Mouse (Mus musculus) hindbrain, embryonic 11.5 days (tissue): ENCODE measurements around the gene Tox4. TPM values are rescaled to one million over a fixed set of nuclear protein-coding genes. Genes with fewer than 3 reads are reported as not detected.
"Not testable (repeated sequence)": the region's sequence is repeated elsewhere in the genome, so short reads cannot be mapped to it uniquely, and the experiment has no call there.

Experiments
- ATAC-seq: fragments of 200-750 bp; cut with Nextera tagmentation; 2 replicates; pipeline ENCODE4 v1.8.0; 2017; ENCODE audit warnings: mild to moderate bottlenecking, moderate TSS enrichment, moderate library complexity; ENCODE audit not compliant: low FRiP score
- DNase-seq: peaks from one replicate; pipeline ENCODE4 v3.0.0-alpha.2; 2015; ENCODE audit warnings: low spot score
- H3K27ac ChIP-seq: fragments of 300-500 bp; sonication (generic); 2 replicates; pipeline ENCODE4 v1.5.1; 2014; ENCODE audit warnings: mild to moderate bottlenecking, low read depth, low read length
- H3K27me3 ChIP-seq: fragments of 300-500 bp; sonication (generic); 2 replicates; pipeline ENCODE4 v1.6.1; 2014; ENCODE audit warnings: mild to moderate bottlenecking, low read length, moderate library complexity, mixed read lengths; ENCODE audit not compliant: control insufficient read depth, insufficient read depth
- H3K36me3 ChIP-seq: fragments of 300-500 bp; sonication (generic); 2 replicates; pipeline ENCODE4 v1.6.1; 2014; ENCODE audit warnings: mild to moderate bottlenecking, low read length, moderate library complexity, mixed read lengths; ENCODE audit not compliant: control insufficient read depth, insufficient read depth
- H3K4me1 ChIP-seq: fragments of 300-500 bp; sonication (generic); replicated peaks from 2 replicates; pipeline ENCODE4 v1.6.1; 2014; ENCODE audit warnings: low read length, mixed read lengths; ENCODE audit not compliant: control insufficient read depth, insufficient read depth
- H3K4me2 ChIP-seq: fragments of 300-500 bp; sonication (generic); replicated peaks from 2 replicates; pipeline ENCODE4 v1.6.1; 2014; ENCODE audit warnings: mild to moderate bottlenecking, low read depth, low read length
- H3K4me3 ChIP-seq: fragments of 300-500 bp; sonication (generic); 2 replicates; pipeline ENCODE4 v1.5.1; 2014; ENCODE audit warnings: low read depth, low read length
- H3K9ac ChIP-seq: fragments of 300-500 bp; sonication (generic); 2 replicates; pipeline ENCODE4 v1.6.1; 2014; ENCODE audit warnings: low read depth, low read length
- H3K9me3 ChIP-seq: fragments of 300-500 bp; sonication (generic); 2 replicates; pipeline ENCODE4 v1.6.1; 2016; ENCODE audit warnings: low read length; ENCODE audit not compliant: control insufficient read depth
- WGBS: fragments of 180-500 bp; shearing (Covaris S2); extraction: QIAGEN DNeasy Blood & Tissue Kit; methylation state at CpG from one replicate; pipeline ENCODE4 v1.1.7; 2014; 5-methylcytosine and 5-hydroxymethylcytosine counted together
- polyA plus RNA-seq: library from polyadenylated mRNA; unstranded; fragments of >200 nt; fragmentation: Nextera tagmentation; extraction: Ambion mirVana; gene quantifications from 2 replicates; pipeline ENCODE4 v1.2.1, GENCODE M21; 2014

The Tox4 gene
- polyA plus RNA-seq, 1 experiment from 2014 or later = 60.1 TPM

GRCm38 (mm10) chr14:52257484-52258213, 21.3 kb upstream of the Tox4 start, which contains the start of gene Chd8:
Chd8 (minus strand) TSS chr14:52257780.
- Histone ChIP-seq H3K36me3 (no peaks in the 10 kb centered on the region), H3K9ac (peak within 1 kb of the TSS; percentile 75), H3K9me3 (no peaks in the 10 kb centered on the region), H3K27ac (peak within 1 kb of the TSS; percentile 66), H3K4me3 (peak within 1 kb of the TSS; percentile 77), H3K4me2 (peak within 1 kb of the TSS; percentile 76), H3K27me3 (no peaks in the 10 kb centered on the region), H3K4me1 (no peaks in the 10 kb centered on the region)
- DNase-seq (peak; percentile 97), ATAC-seq (peak; percentile 100)
- under 1% methylated on average over 50 of the region's 54 CpGs for WGBS

- Histone ChIP-seq H3K36me3 (no peaks in the 10 kb centered on the region), H3K9ac (no peak overlapping the region), H3K27ac (no peak overlapping the region), H3K4me3 (no peak overlapping the region), H3K4me2 (no peak overlapping the region), H3K27me3 (no peaks in the 10 kb centered on the region), H3K9me3 (no peaks in the 10 kb centered on the region), H3K4me1 (no peaks in the 10 kb centered on the region)
- ATAC-seq (no peak), DNase-seq (no peak)
- 75% methylated on average over 3 of the region's 3 CpGs for WGBS
These were observed 6.2 kb upstream of the Tox4 start for GRCm38 (mm10) chr14:52272781-52273180.

GRCm38 (mm10) chr14:52277210-52277609, 1.7 kb upstream of the Tox4 start:
- WGBS = 94% methylated on average over 4 of the region's 4 CpGs

DNA sequence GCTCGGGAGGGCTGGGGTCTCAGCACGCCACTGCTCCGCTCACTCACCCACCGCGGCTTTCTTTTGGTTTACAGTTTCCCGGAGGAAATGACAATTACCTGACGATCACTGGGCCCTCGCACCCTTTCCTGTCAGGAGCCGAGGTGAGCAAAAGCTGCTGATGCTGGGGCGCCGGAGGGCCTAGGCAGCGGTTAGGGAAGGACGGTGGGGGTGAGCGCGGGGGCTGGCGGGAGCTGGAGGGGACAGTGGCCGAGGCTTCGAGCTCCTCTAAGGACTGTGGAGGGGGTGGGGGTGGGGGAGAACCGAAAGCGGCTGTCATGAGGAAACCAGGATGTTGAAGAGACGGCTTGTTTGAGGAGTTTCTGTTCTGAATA, 788 bp downstream of the Tox4 start:
- no peaks in the 10 kb centered on the region for H3K36me3 ChIP-seq
- H3K9me3 ChIP-seq = no peaks in the 10 kb centered on the region
- DNase-seq = no peak
- peak overlapping the region; percentile 91 for H3K4me3 ChIP-seq
- H3K27ac ChIP-seq = peak overlapping the region; percentile 75
- peaks cover 3% of the 10 kb centered on the region; the same call in 1 of the 2 replicates for H3K4me1 ChIP-seq
- ATAC-seq = peak; percentile 50; the same call in 1 of the 2 replicates
- H3K9ac ChIP-seq = peak overlapping the region; percentile 86
- under 1% methylated on average over 19 of the region's 21 CpGs for WGBS
- no peaks in the 10 kb centered on the region for H3K27me3 ChIP-seq
- peak overlapping the region; percentile 59 for H3K4me2 ChIP-seq

More at GRCm38 (mm10) chr14:52277210-52277609, 1.7 kb upstream of the Tox4 start:
- H3K4me3 ChIP-seq = no peak overlapping the region
- no peak overlapping the region for H3K27ac ChIP-seq
- H3K27me3 ChIP-seq = no peaks in the 10 kb centered on the region
- peaks cover 3% of the 10 kb centered on the region; the same call in 1 of the 2 replicates for H3K4me1 ChIP-seq
- ATAC-seq (no peak), DNase-seq (no peak)
- no peak overlapping the region for H3K9ac ChIP-seq
- H3K9me3 ChIP-seq = no peaks in the 10 kb centered on the region
- H3K4me2 ChIP-seq = no peak overlapping the region
- no peaks in the 10 kb centered on the region for H3K36me3 ChIP-seq

GRCm38 (mm10) chr14:52283629-52284028, 4.7 kb downstream of the Tox4 start:
- no peak for ATAC-seq
- peaks cover 3% of the 10 kb centered on the region; the same call in 1 of the 2 replicates for H3K4me1 ChIP-seq
- over 99% methylated on average over 5 of the region's 5 CpGs for WGBS

DNA sequence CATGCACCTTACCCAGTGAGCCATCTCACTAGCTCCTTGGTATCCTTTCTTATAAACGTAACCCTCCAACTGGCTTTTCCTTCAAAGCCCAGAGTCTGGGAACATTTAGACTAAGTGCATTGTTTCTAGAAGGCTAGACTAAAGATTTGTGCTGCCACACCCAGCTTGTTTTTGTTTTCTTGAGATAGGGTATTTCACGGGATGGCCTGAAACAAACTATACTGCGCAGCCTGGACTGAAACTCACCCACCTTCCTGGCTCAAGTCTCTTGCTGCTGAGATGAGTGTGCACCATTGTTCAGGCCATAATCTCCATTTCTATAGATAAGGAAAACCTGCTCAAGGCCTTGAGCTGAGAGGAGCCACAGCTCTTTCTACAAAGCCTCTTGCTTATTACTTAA, 5.2 kb downstream of the Tox4 start:
- DNase-seq (no peak), ATAC-seq (no peak)
- H3K36me3 ChIP-seq = peaks cover 12% of the 10 kb centered on the region
- no peak overlapping the region for H3K4me3 ChIP-seq
- H3K27ac ChIP-seq = no peak overlapping the region
- H3K9ac ChIP-seq = no peak overlapping the region
- no peak overlapping the region for H3K4me2 ChIP-seq
- H3K9me3 ChIP-seq = no peaks in the 10 kb centered on the region
- H3K4me1 ChIP-seq = peaks cover 3% of the 10 kb centered on the region; the same call in 1 of the 2 replicates
- no peaks in the 10 kb centered on the region for H3K27me3 ChIP-seq
- 91% methylated on average over 3 of the region's 3 CpGs for WGBS

More at GRCm38 (mm10) chr14:52283629-52284028, 4.7 kb downstream of the Tox4 start:
- H3K4me2 ChIP-seq = no peak overlapping the region
- H3K27me3 ChIP-seq = no peaks in the 10 kb centered on the region
- H3K9me3 ChIP-seq = no peaks in the 10 kb centered on the region
- peaks cover 12% of the 10 kb centered on the region for H3K36me3 ChIP-seq
- H3K4me3 ChIP-seq = no peak overlapping the region
- DNase-seq = no peak
- H3K27ac ChIP-seq = no peak overlapping the region
- no peak overlapping the region for H3K9ac ChIP-seq

DNA sequence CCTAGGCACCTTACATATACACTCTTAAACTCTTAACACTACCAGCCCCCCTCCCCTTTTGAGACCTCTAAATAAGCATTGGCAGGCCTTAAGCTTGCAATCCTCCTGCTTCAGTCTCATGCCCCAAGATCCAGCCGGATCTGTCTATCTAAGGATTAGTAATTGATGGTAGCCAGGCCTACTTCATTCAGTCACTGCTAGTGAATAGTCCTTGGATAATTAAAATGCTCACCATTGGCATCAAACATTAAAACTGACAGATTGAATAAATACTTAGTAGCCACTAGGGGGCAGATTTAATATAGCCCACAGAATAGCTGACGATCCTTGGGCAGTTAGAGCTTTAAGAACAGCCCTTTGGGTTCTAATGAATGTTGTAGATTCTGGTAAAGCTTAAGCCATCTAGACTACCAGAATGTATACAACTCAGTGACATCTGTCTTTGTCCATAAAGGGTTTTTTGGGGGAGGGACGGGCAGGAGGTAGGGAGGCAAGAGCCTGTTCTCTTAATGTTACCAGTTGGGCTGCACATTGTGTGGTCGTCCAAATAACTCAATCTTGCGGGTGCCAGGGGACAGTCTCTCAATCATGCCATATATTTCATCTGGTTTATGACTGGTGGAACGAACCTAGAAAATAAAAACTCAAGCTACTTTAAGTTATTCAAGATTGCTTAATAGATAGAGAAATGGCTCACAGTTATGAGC, 16.8 kb downstream of the Tox4 start:
- ATAC-seq (peak; percentile 63; the same call in 1 of the 2 replicates), DNase-seq (peak; percentile 55)
- Histone ChIP-seq H3K36me3 (peaks cover 6% of the 10 kb centered on the region; the same call in 1 of the 2 replicates), H3K9ac (no peak overlapping the region), H3K4me2 (no peak overlapping the region), H3K4me1 (no peaks in the 10 kb centered on the region), H3K4me3 (no peak overlapping the region), H3K27ac (no peak overlapping the region), H3K27me3 (no peaks in the 10 kb centered on the region), H3K9me3 (no peaks in the 10 kb centered on the region)
- WGBS = 76% methylated on average over 6 of the region's 6 CpGs

DNA sequence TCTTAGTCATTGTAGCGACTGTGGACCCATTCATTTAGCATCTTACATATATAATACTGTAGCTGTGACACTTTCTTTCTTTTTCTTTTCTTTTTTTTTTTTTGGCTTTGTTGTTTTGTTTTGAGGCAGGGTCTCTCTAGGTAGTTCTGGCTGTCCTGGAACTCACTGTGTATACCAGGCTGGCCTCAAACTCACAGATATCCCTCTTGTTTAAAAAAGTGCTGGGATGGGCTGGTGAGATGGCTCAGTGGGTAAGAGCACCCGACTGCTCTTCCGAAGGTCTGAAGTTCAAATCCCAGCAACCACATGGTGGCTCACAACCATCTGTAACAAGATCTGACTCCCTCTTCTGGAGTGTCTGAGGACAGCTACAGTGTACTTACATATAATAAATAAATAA, 24.6 kb downstream of the Tox4 start:
- ATAC-seq, H3K27ac ChIP-seq, H3K4me3 ChIP-seq, H3K9me3 ChIP-seq, H3K27me3 ChIP-seq, H3K9ac ChIP-seq, H3K36me3 ChIP-seq, DNase-seq, H3K4me1 ChIP-seq, H3K4me2 ChIP-seq: not testable (repeated sequence)
- 90% methylated on average over 3 of the region's 3 CpGs for WGBS
